29 mouse cellular contexts compared by ENCODE assay signal in the genomic region with DNA sequence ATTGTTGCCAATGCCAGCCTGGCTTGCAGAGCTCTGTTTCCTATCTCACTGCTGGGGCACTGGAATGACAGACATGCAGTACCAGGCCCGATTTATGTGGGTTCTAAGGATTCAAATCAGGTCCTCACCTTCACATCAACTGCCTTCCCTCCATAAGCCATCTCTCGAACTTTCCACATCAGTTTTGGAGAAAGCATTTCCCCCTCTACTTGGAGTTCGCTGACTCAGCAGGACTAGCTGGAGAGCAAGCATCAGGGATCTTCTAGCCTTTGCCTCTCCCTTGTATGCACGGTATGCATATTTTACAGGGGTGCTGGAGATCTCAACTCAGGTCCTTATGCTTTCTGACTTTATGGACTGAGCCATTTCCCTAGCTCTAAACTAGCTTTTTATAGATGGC.
"Had no signal": no experiment of that assay in that cellular context is flagged by ENCODE, and none has a peak within 500 bp of the region (broad histone marks: within the 10 kb centered on the region; RNA-seq: fewer than 3 reads in every experiment).

No protein-coding gene starts in this region.

- H3K27me3 ChIP-seq: limb, embryonic 12.5 days; limb, embryonic 13.5 days; limb, embryonic 15.5 days; liver, embryonic 12.5 days; liver, embryonic 13.5 days; liver, embryonic 15.5 days; lung, embryonic 15.5 days; megakaryocyte, embryonic 14.5 days; midbrain, embryonic 12.5 days; midbrain, embryonic 13.5 days; midbrain, embryonic 15.5 days; neural tube, embryonic 12.5 days had no signal

- H3K4me1 ChIP-seq: limb, embryonic 10.5 days; limb, embryonic 12.5 days; limb, embryonic 13.5 days; limb, embryonic 15.5 days; liver, embryonic 12.5 days; liver, embryonic 13.5 days; liver, embryonic 15.5 days; lung, embryonic 15.5 days; megakaryocyte, embryonic 14.5 days; midbrain, embryonic 10.5 days; midbrain, embryonic 12.5 days; midbrain, embryonic 13.5 days; midbrain, embryonic 15.5 days; neural tube, embryonic 12.5 days had no signal

- H3K27ac ChIP-seq: limb, embryonic 10.5 days; limb, embryonic 12.5 days; limb, embryonic 13.5 days; limb, embryonic 15.5 days; liver, embryonic 12.5 days; liver, embryonic 13.5 days; liver, embryonic 14.5 days; liver, embryonic 15.5 days; lung, embryonic 15.5 days; macrophage; midbrain, embryonic 10.5 days; midbrain, embryonic 12.5 days; midbrain, embryonic 13.5 days; midbrain, embryonic 15.5 days; neural tube, embryonic 12.5 days had no signal

- H3K36me3 ChIP-seq: limb, embryonic 10.5 days; limb, embryonic 12.5 days; limb, embryonic 13.5 days; limb, embryonic 15.5 days; liver, embryonic 12.5 days; liver, embryonic 13.5 days; liver, embryonic 15.5 days; lung, embryonic 15.5 days; midbrain, embryonic 10.5 days; midbrain, embryonic 12.5 days; midbrain, embryonic 13.5 days; midbrain, embryonic 15.5 days; neural tube, embryonic 12.5 days had no signal

- DNase-seq: left cerebral cortex, postnatal 4 days; liver; liver, embryonic 13.5 days; liver, postnatal 0 days; lung, adult 18-20 months; lung, adult 2 months; lung, embryonic 14.5 days; lung, postnatal 10 days; lung, postnatal 14 days; lung, postnatal 36 days; midbrain, embryonic 14.5 days had no signal

- H3K9me3 ChIP-seq: limb, embryonic 10.5 days; limb, embryonic 12.5 days; limb, embryonic 13.5 days; limb, embryonic 15.5 days; liver, embryonic 12.5 days; liver, embryonic 13.5 days; liver, embryonic 15.5 days; lung, embryonic 15.5 days; midbrain, embryonic 10.5 days; midbrain, embryonic 12.5 days; midbrain, embryonic 13.5 days; midbrain, embryonic 15.5 days; neural tube, embryonic 12.5 days had no signal

- H3K9ac ChIP-seq: limb, embryonic 12.5 days; limb, embryonic 13.5 days; limb, embryonic 15.5 days; liver, embryonic 12.5 days; liver, embryonic 13.5 days; liver, embryonic 14.5 days; liver, embryonic 15.5 days; liver, postnatal 0 days; lung, embryonic 14.5 days; lung, embryonic 15.5 days; midbrain, embryonic 12.5 days; midbrain, embryonic 13.5 days; midbrain, embryonic 15.5 days; neural tube, embryonic 12.5 days had no signal

- H3K4me3 ChIP-seq: limb, embryonic 10.5 days; limb, embryonic 12.5 days; limb, embryonic 13.5 days; limb, embryonic 15.5 days; liver, embryonic 12.5 days; liver, embryonic 13.5 days; liver, embryonic 15.5 days; lung, embryonic 15.5 days; megakaryocyte, embryonic 14.5 days; midbrain, embryonic 10.5 days; midbrain, embryonic 12.5 days; midbrain, embryonic 13.5 days; midbrain, embryonic 15.5 days; myocyte; neural tube, embryonic 12.5 days had no signal

- H3K4me2 ChIP-seq: limb, embryonic 12.5 days; limb, embryonic 13.5 days; limb, embryonic 15.5 days; liver, embryonic 11.5 days; liver, embryonic 12.5 days; liver, embryonic 13.5 days; liver, embryonic 15.5 days; lung, embryonic 14.5 days; lung, embryonic 15.5 days; midbrain, embryonic 11.5 days; midbrain, embryonic 12.5 days; midbrain, embryonic 13.5 days; midbrain, embryonic 15.5 days; neural tube, embryonic 12.5 days had no signal
